Mouse (Mus musculus) forebrain, embryonic 10.5 days (tissue): ENCODE data around the gene Smok2b. TPM values are rescaled to one million over a fixed set of nuclear protein-coding genes. Genes with fewer than 3 reads are reported as not detected.

Experiments
- polyA plus RNA-seq: library from polyadenylated mRNA; unstranded; fragments of >200 nt; fragmentation: Nextera tagmentation; extraction: Ambion mirVana; gene quantifications from 2 replicates; pipeline ENCODE4 v1.2.1, GENCODE M21; 2016

The Smok2b gene
- polyA plus RNA-seq, 1 experiment from 2014 or later, result not detected

Other genes with a start within 250 kb of the Smok2b start
- 140 and 149 TPM in 2 replicates for gene Wtap, start 236.1 kb upstream of the Smok2b start, polyA plus RNA-seq
- gene Sod2, start 223.4 kb upstream of the Smok2b start, polyA plus RNA-seq, result 109 TPM in 2 replicates
- gene Gpr31b, start 178.0 kb upstream of the Smok2b start, polyA plus RNA-seq, result not detected in 2 replicates
- gene Tcp10b, start 169.2 kb upstream of the Smok2b start, polyA plus RNA-seq, result not detected in 2 replicates
- gene Unc93a, start 98.4 kb upstream of the Smok2b start, polyA plus RNA-seq, result not detected in 2 replicates
- not detected in 2 replicates for gene Smok2a, start 9.1 kb upstream of the Smok2b start, polyA plus RNA-seq
- gene Tcp10c, start 124.3 kb downstream of the Smok2b start, polyA plus RNA-seq, result not detected in 2 replicates